Mouse (Mus musculus): ENCODE measurements around the gene Vwa3b. TPM values are rescaled to one million over a fixed set of nuclear protein-coding genes. Genes with fewer than 3 reads are reported as not detected.
A peak's percentile ranks its signal among the peaks of the same experiment; 100 is the strongest.

Gene Vwa3b
- polyA plus RNA-seq, 1 experiment = 0.14 TPM

- DNase-seq = no peak
- Histone ChIP-seq H3K27me3 (replicated peaks; ENCODE audit: control insufficient read depth, insufficient read depth, low read length) (no peaks in the 10 kb centered on the region), H3K36me3 (ENCODE audit: control insufficient read depth, insufficient read depth, low read length) (no peaks in the 10 kb centered on the region), H3K4me3 (ENCODE audit: insufficient read depth, low read depth, low read length) (no peak overlapping the region), H3K4me1 (ENCODE audit: control insufficient read depth, insufficient read depth, low read length) (no peaks in the 10 kb centered on the region), H3K27ac (ENCODE audit: insufficient read depth, low read depth, low read length) (no peak overlapping the region)
- TF ChIP-seq POLR2A (IDR thresholded peaks at IDR 0.05; ENCODE audit: low read depth, low read length) (no peak), CTCF (conservative IDR thresholded peaks at IDR 0.05; ENCODE audit: insufficient read depth, insufficient read length, low read depth, low read length) (no peak)
- 76% methylated on average over 5 of the region's 5 CpGs for WGBS
These were observed 153.5 kb downstream of the Vwa3b start for GRCm38 (mm10) chr1:37179852-37180251.

GRCm38 (mm10) chr1:37187050-37187449 is 160.7 kb downstream of the Vwa3b start:
- 85% methylated on average over 6 of the region's 6 CpGs for WGBS
- TF ChIP-seq CTCF (conservative IDR thresholded peaks at IDR 0.05; ENCODE audit: insufficient read depth, insufficient read length, low read depth, low read length) (no peak), POLR2A (IDR thresholded peaks at IDR 0.05; ENCODE audit: low read depth, low read length) (no peak)
- DNase-seq = no peak

GRCm38 (mm10) chr1:37194607-37195006 is 168.2 kb downstream of the Vwa3b start:
- DNase-seq = peak; percentile 4
- H3K27me3 ChIP-seq (replicated peaks; ENCODE audit: control insufficient read depth, insufficient read depth, low read length) = no peaks in the 10 kb centered on the region
- 58% methylated on average over 4 of the region's 4 CpGs for WGBS

More at GRCm38 (mm10) chr1:37187050-37187449, 160.7 kb downstream of the Vwa3b start:
- no peaks in the 10 kb centered on the region for H3K27me3 ChIP-seq (replicated peaks; ENCODE audit: control insufficient read depth, insufficient read depth, low read length)
- no peaks in the 10 kb centered on the region for H3K36me3 ChIP-seq (ENCODE audit: control insufficient read depth, insufficient read depth, low read length)
- H3K4me1 ChIP-seq (ENCODE audit: control insufficient read depth, insufficient read depth, low read length) = no peaks in the 10 kb centered on the region
- H3K4me3 ChIP-seq (ENCODE audit: insufficient read depth, low read depth, low read length) = no peak overlapping the region
- H3K27ac ChIP-seq (ENCODE audit: insufficient read depth, low read depth, low read length) = no peak overlapping the region

GRCm38 (mm10) chr1:37201406-37201805 is 175.0 kb downstream of the Vwa3b start:
- H3K4me1 ChIP-seq (ENCODE audit: control insufficient read depth, insufficient read depth, low read length) = no peaks in the 10 kb centered on the region
- H3K36me3 ChIP-seq (ENCODE audit: control insufficient read depth, insufficient read depth, low read length) = no peaks in the 10 kb centered on the region
- no peak for DNase-seq
- TF ChIP-seq POLR2A (IDR thresholded peaks at IDR 0.05; ENCODE audit: low read depth, low read length) (no peak), CTCF (conservative IDR thresholded peaks at IDR 0.05; ENCODE audit: insufficient read depth, insufficient read length, low read depth, low read length) (no peak)
- H3K4me3 ChIP-seq (ENCODE audit: insufficient read depth, low read depth, low read length) = no peak overlapping the region
- H3K27me3 ChIP-seq (replicated peaks; ENCODE audit: control insufficient read depth, insufficient read depth, low read length) = no peaks in the 10 kb centered on the region
- WGBS = 87% methylated on average over 4 of the region's 4 CpGs
- H3K27ac ChIP-seq (ENCODE audit: insufficient read depth, low read depth, low read length) = no peak overlapping the region

More at GRCm38 (mm10) chr1:37194607-37195006, 168.2 kb downstream of the Vwa3b start:
- TF ChIP-seq CTCF (conservative IDR thresholded peaks at IDR 0.05; ENCODE audit: insufficient read depth, insufficient read length, low read depth, low read length) (no peak), POLR2A (IDR thresholded peaks at IDR 0.05; ENCODE audit: low read depth, low read length) (no peak)
- no peak overlapping the region for H3K4me3 ChIP-seq (ENCODE audit: insufficient read depth, low read depth, low read length)
- H3K27ac ChIP-seq (ENCODE audit: insufficient read depth, low read depth, low read length) = no peak overlapping the region
- H3K36me3 ChIP-seq (ENCODE audit: control insufficient read depth, insufficient read depth, low read length) = no peaks in the 10 kb centered on the region
- H3K4me1 ChIP-seq (ENCODE audit: control insufficient read depth, insufficient read depth, low read length) = no peaks in the 10 kb centered on the region

- DNase-seq = no peak
- Histone ChIP-seq H3K27me3 (replicated peaks; ENCODE audit: control insufficient read depth, insufficient read depth, low read length) (no peaks in the 10 kb centered on the region), H3K36me3 (ENCODE audit: control insufficient read depth, insufficient read depth, low read length) (no peaks in the 10 kb centered on the region), H3K27ac (ENCODE audit: insufficient read depth, low read depth, low read length) (no peak overlapping the region), H3K4me3 (ENCODE audit: insufficient read depth, low read depth, low read length) (no peak overlapping the region), H3K4me1 (ENCODE audit: control insufficient read depth, insufficient read depth, low read length) (no peaks in the 10 kb centered on the region)
- TF ChIP-seq POLR2A (IDR thresholded peaks at IDR 0.05; ENCODE audit: low read depth, low read length) = no peak
- no peak for TF ChIP-seq CTCF (conservative IDR thresholded peaks at IDR 0.05; ENCODE audit: insufficient read depth, insufficient read length, low read depth, low read length)
- WGBS = 35% methylated on average over 8 of the region's 8 CpGs
These were observed 181.3 kb downstream of the Vwa3b start for GRCm38 (mm10) chr1:37207743-37208142.

- no peak overlapping the region for H3K4me3 ChIP-seq (ENCODE audit: insufficient read depth, low read depth, low read length)
- DNase-seq = no peak
- no peaks in the 10 kb centered on the region for H3K36me3 ChIP-seq (ENCODE audit: control insufficient read depth, insufficient read depth, low read length)
- WGBS = 91% methylated on average over 9 of the region's 9 CpGs
- H3K4me1 ChIP-seq (ENCODE audit: control insufficient read depth, insufficient read depth, low read length) = no peaks in the 10 kb centered on the region
- H3K27me3 ChIP-seq (replicated peaks; ENCODE audit: control insufficient read depth, insufficient read depth, low read length) = no peaks in the 10 kb centered on the region
- no peak overlapping the region for H3K27ac ChIP-seq (ENCODE audit: insufficient read depth, low read depth, low read length)
- TF ChIP-seq CTCF (conservative IDR thresholded peaks at IDR 0.05; ENCODE audit: insufficient read depth, insufficient read length, low read depth, low read length) = no peak
- no peak for TF ChIP-seq POLR2A (IDR thresholded peaks at IDR 0.05; ENCODE audit: low read depth, low read length)
These were observed 186.0 kb downstream of the Vwa3b start for GRCm38 (mm10) chr1:37212375-37212774.

GRCm38 (mm10) chr1:37214144-37214543 is 187.7 kb downstream of the Vwa3b start, which contains the start of gene Cnga3:
Gene Cnga3 (plus strand): TSS chr1:37214434.
- Histone ChIP-seq H3K4me3 (ENCODE audit: insufficient read depth, low read depth, low read length) (no peak within 1 kb of the TSS), H3K27me3 (replicated peaks; ENCODE audit: control insufficient read depth, insufficient read depth, low read length) (no peaks in the 10 kb centered on the region), H3K4me1 (ENCODE audit: control insufficient read depth, insufficient read depth, low read length) (no peaks in the 10 kb centered on the region), H3K36me3 (ENCODE audit: control insufficient read depth, insufficient read depth, low read length) (no peaks in the 10 kb centered on the region), H3K27ac (ENCODE audit: insufficient read depth, low read depth, low read length) (no peak within 1 kb of the TSS)
- no peak for DNase-seq
- TF ChIP-seq CTCF (conservative IDR thresholded peaks at IDR 0.05; ENCODE audit: insufficient read depth, insufficient read length, low read depth, low read length) = no peak
- no peak for TF ChIP-seq POLR2A (IDR thresholded peaks at IDR 0.05; ENCODE audit: low read depth, low read length)
- WGBS = 56% methylated on average over 1 of the region's 1 CpGs

Data from kidney, adult 2 months (tissue).